Mouse (Mus musculus): ENCODE measurements at regions not wholly inside any gene's neighbourhood (a gene's known extent, or its start where the extent isn't known, plus 50 kb on each side); places are given as distances from the start of the nearest gene placed in this dataset.

DNA sequence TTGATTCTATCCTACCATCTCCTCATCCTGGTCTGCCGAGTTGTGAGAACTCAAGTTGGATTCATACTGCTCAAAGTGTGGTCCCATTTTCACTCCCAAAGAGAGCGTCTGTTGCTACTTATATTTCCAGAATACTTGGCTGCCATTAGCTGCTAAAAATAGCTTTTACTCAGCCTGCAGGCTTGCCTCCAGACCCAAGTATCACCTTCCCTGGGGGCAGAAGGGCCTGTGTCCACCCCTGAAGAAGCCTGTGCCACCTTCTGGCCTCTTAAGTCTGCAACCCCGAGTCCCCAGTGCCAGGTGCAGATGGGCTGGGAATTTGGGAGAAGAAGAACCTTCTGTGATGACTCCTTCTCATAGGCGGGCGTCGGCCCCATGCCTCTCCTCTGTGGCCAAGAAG, 161.5 kb downstream of the Sh3bp4 start:
- Histone ChIP-seq H3K9ac (ENCODE audit: control insufficient read depth, low read depth, low read length, poor library complexity, severe bottlenecking) (no peak overlapping the region), H3K27me3 (ENCODE audit: control insufficient read depth in 1 of 2, insufficient read depth in 2 of 2, low read length in 2 of 2) (no peaks in the 10 kb centered on the region), H3K36me3 (ENCODE audit: control insufficient read depth in 1 of 2, insufficient read depth in 2 of 2, low read length in 2 of 2) (no peaks in the 10 kb centered on the region), H3K9me3 (replicated peaks; ENCODE audit: insufficient read depth, low read length) (no peaks in the 10 kb centered on the region), H3K4me3 (ENCODE audit: control insufficient read depth in 1 of 2, insufficient read depth in 1 of 2, low read depth in 2 of 2, low read length in 2 of 2) (no peak overlapping the region), H3K4me1 (ENCODE audit: control insufficient read depth in 1 of 2, insufficient read depth in 2 of 2, low read length in 2 of 2) (no peaks in the 10 kb centered on the region), H3K79me2 (ENCODE audit: control insufficient read depth, insufficient read depth, low read length, poor library complexity) (no peaks in the 10 kb centered on the region), H3K27ac (ENCODE audit: control insufficient read depth, low read depth, low read length) (no peak overlapping the region)
- no peak for DNase-seq (ENCODE audit: low read depth, low spot score)
- no peak for TF ChIP-seq MEF2A (IDR thresholded peaks at IDR 0.05; ENCODE audit: extremely low read depth, insufficient replicate concordance, low read depth, low read length, poor library complexity, severe bottlenecking)
- TF ChIP-seq MYC (IDR thresholded peaks at IDR 0.05; ENCODE audit: low read depth, low read length) = no peak
- no peak for TF ChIP-seq KAT2A (conservative IDR thresholded peaks at IDR 0.05; ENCODE audit: low read depth, low read length)
- no peak for TF ChIP-seq ZNF384 (IDR thresholded peaks at IDR 0.05; ENCODE audit: low read depth, low read length)
- no peak for TF ChIP-seq MAFK (IDR thresholded peaks at IDR 0.05; ENCODE audit: borderline replicate concordance, low read depth, low read length)
- no peak for TF ChIP-seq UBTF (IDR thresholded peaks at IDR 0.05; ENCODE audit: borderline replicate concordance, insufficient read depth, low read depth, low read length)
- no peak for TF ChIP-seq ELF1 (IDR thresholded peaks at IDR 0.05; ENCODE audit: low read depth, low read length)
- no peak for TF ChIP-seq GABPA (IDR thresholded peaks at IDR 0.05; ENCODE audit: low read depth, low read length)
- no peak for TF ChIP-seq SMC3 (IDR thresholded peaks at IDR 0.05; ENCODE audit: low read depth, low read length)
- no peak for TF ChIP-seq JUND (IDR thresholded peaks at IDR 0.05; ENCODE audit: low read depth, low read length)
- no peak for TF ChIP-seq GATA1 (IDR thresholded peaks at IDR 0.05; ENCODE audit: low read depth, low read length)
- no peak for TF ChIP-seq TBP (IDR thresholded peaks at IDR 0.05; ENCODE audit: low read depth, low read length)
- no peak for TF ChIP-seq SIN3A (IDR thresholded peaks at IDR 0.05; ENCODE audit: low read length)
- TF ChIP-seq MAX (IDR thresholded peaks at IDR 0.05; ENCODE audit: low read length) = no peak
- no peak for TF ChIP-seq ETS1 (IDR thresholded peaks at IDR 0.05; ENCODE audit: low read depth, low read length)
- TF ChIP-seq CHD1 (IDR thresholded peaks at IDR 0.05; ENCODE audit: low read depth, low read length) = no peak

DNA sequence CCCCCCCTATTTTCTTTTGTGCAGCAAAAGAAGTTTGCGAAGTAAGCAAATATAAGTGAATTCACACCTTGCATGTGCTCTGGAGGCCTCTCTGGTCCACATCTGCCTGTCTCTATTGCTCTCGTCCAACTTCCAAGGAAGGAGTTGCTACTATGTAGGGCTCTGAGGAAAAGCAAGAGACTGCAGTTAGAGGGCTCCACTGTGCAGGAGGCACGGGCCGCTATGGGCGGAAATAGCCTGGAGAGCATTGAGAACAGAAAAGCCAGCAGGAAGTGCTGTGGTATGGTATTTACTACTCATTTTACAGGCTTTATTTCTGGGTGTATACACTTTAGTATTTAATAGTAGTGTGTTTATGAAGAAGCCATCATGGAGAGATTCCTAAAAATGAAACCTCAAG, 162.2 kb downstream of the Sh3bp4 start:
- no peaks in the 10 kb centered on the region for H3K79me2 ChIP-seq (ENCODE audit: control insufficient read depth, insufficient read depth, low read length, poor library complexity)
- TF ChIP-seq POLR2AphosphoS5 (IDR thresholded peaks at IDR 0.05; ENCODE audit: borderline replicate concordance, low read depth, low read length) = no peak
- TF ChIP-seq MAFK (IDR thresholded peaks at IDR 0.05; ENCODE audit: borderline replicate concordance, low read depth, low read length) = no peak
- TF ChIP-seq ZNF384 (IDR thresholded peaks at IDR 0.05; ENCODE audit: low read depth, low read length) = no peak
- no peak for TF ChIP-seq CHD1 (IDR thresholded peaks at IDR 0.05; ENCODE audit: low read depth, low read length)
- no peak for TF ChIP-seq ETS1 (IDR thresholded peaks at IDR 0.05; ENCODE audit: low read depth, low read length)
- no peak for TF ChIP-seq BHLHE40 (IDR thresholded peaks at IDR 0.05; ENCODE audit: borderline replicate concordance, low read depth, low read length)
- no peak for TF ChIP-seq UBTF (IDR thresholded peaks at IDR 0.05; ENCODE audit: borderline replicate concordance, insufficient read depth, low read depth, low read length)
- no peaks in the 10 kb centered on the region for H3K27me3 ChIP-seq (ENCODE audit: control insufficient read depth in 1 of 2, insufficient read depth in 2 of 2, low read length in 2 of 2)
- no peak overlapping the region for H3K27ac ChIP-seq (ENCODE audit: control insufficient read depth, low read depth, low read length)
- no peaks in the 10 kb centered on the region for H3K4me1 ChIP-seq (ENCODE audit: control insufficient read depth in 1 of 2, insufficient read depth in 2 of 2, low read length in 2 of 2)
- H3K36me3 ChIP-seq (ENCODE audit: control insufficient read depth in 1 of 2, insufficient read depth in 2 of 2, low read length in 2 of 2) = no peaks in the 10 kb centered on the region
- H3K9me3 ChIP-seq (replicated peaks; ENCODE audit: insufficient read depth, low read length) = no peaks in the 10 kb centered on the region
- no peak overlapping the region for H3K9ac ChIP-seq (ENCODE audit: control insufficient read depth, low read depth, low read length, poor library complexity, severe bottlenecking)
- H3K4me3 ChIP-seq (ENCODE audit: control insufficient read depth in 1 of 2, insufficient read depth in 1 of 2, low read depth in 2 of 2, low read length in 2 of 2) = no peak overlapping the region
- no peak for DNase-seq (ENCODE audit: low read depth, low spot score)
